Mouse (Mus musculus): Measurements from ENCODE around the gene Mrgpra2b. TPM values are rescaled to one million over a fixed set of nuclear protein-coding genes. Genes with fewer than 3 reads are reported as not detected.

Gene Mrgpra2b
- polyA plus RNA-seq, 1 experiment from 2014 or later: not detected

Other genes starting within 250 kb of the Mrgpra2b start
- gene Mrgpra1, start 174.6 kb downstream of the Mrgpra2b start, polyA plus RNA-seq (2016; fragmentation: Nextera tagmentation; extraction: Ambion mirVana): not detected in 2 replicates
- gene Mrgpra2a, start 76.7 kb downstream of the Mrgpra2b start, polyA plus RNA-seq (2016; fragmentation: Nextera tagmentation; extraction: Ambion mirVana): not detected in 2 replicates
- gene Mrgpra3, start 72.5 kb upstream of the Mrgpra2b start, polyA plus RNA-seq (2016; fragmentation: Nextera tagmentation; extraction: Ambion mirVana): not detected in 2 replicates